Mouse (Mus musculus): ENCODE data around the gene Nol9. TPM values are rescaled to one million over a fixed set of nuclear protein-coding genes. Genes with fewer than 3 reads are reported as not detected.

Gene Nol9
- polyA plus RNA-seq, 1 experiment from 2014 or later: 18.1 TPM

GRCm38 (mm10) chr4:152083611-152084220 is 44.6 kb downstream of the Nol9 start:
- Histone ChIP-seq H3K27ac (replicated peaks) (no peak overlapping the region), H3K36me3 (no peaks in the 10 kb centered on the region), H3K4me3 (no peak overlapping the region), H3K9ac (no peak overlapping the region), H3K9me3 (0 out of 2 replicates have a peak, but pooled peaks cover 3% of the 10 kb centered on the region), H3K27me3 (replicated peaks) (peaks cover 14% of the 10 kb centered on the region; the same call in 1 of the 2 replicates), H3K4me2 (no peak overlapping the region), H3K4me1 (peaks cover 18% of the 10 kb centered on the region)
- WGBS: 67% methylated on average over 7 of the region's 7 CpGs
- ATAC-seq (ENCODE audit: extremely low read depth, insufficient number of reproducible peaks, low FRiP score, low TSS enrichment): no peak

- no peak overlapping the region for H3K9ac ChIP-seq
- H3K9me3 ChIP-seq: 0 out of 2 replicates have a peak, but pooled peaks cover 3% of the 10 kb centered on the region
- peaks cover 14% of the 10 kb centered on the region; the same call in 1 of the 2 replicates for H3K27me3 ChIP-seq (replicated peaks)
- no peak overlapping the region for H3K27ac ChIP-seq (replicated peaks)
- ATAC-seq (ENCODE audit: extremely low read depth, insufficient number of reproducible peaks, low FRiP score, low TSS enrichment): no peak
- no peak overlapping the region for H3K4me3 ChIP-seq
- H3K4me1 ChIP-seq: peaks cover 24% of the 10 kb centered on the region
- 75% methylated on average over 7 of the region's 7 CpGs for WGBS
- H3K36me3 ChIP-seq: peaks cover under 1% of the 10 kb centered on the region; the same call in 1 of the 2 replicates
- no peak overlapping the region for H3K4me2 ChIP-seq
Measured at GRCm38 (mm10) chr4:152084616-152085015, 45.5 kb downstream of the Nol9 start.

DNA sequence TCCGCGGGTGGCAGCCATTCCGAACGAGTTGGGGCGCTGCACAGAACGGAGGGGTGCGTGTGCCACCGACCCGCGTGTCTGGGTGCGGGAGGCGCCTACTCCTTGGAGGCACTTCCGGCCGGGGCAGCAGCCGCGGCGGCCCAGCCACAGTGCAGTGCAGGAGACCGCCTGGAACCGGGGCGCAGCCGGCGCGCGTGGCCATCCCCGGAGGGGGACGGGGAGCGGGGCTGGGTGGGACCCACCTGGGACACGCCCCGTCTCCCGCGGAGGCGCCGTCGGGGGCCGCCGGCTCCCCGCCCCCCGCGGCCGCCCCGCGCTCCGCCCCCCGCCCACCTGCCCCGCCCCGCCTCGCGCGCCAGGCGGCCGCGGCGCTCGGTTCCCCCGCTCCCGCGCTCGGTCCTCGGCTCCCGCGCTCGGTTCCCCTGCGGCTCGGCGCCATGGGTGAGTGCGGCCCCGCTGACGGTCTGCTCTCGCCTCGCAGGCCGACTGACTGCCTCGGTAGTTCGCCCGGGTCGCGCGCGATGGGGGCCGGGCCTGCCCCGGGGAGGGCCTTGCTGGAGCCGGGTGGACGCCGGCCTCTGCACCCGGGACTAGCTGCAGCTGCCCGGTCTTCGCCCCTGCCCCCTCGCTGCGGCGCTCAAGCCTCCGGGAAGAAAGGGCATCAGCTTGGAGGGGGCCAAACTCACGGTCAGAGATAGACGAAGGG is 47.5 kb downstream of the Nol9 start:
- H3K9me3 ChIP-seq: 0 out of 2 replicates have a peak, but pooled peaks cover 3% of the 10 kb centered on the region
- H3K4me3 ChIP-seq: peak overlapping the region; percentile 87
- H3K36me3 ChIP-seq: peaks cover 3% of the 10 kb centered on the region; the same call in 1 of the 2 replicates
- under 1% methylated on average over 48 of the region's 92 CpGs for WGBS
- peaks cover 32% of the 10 kb centered on the region for H3K4me1 ChIP-seq
- H3K4me2 ChIP-seq: peak overlapping the region; percentile 91
- peak overlapping the region; percentile 61; the same call in 1 of the 2 replicates for H3K27ac ChIP-seq (replicated peaks)
- peaks cover 14% of the 10 kb centered on the region; the same call in 1 of the 2 replicates for H3K27me3 ChIP-seq (replicated peaks)
- peak overlapping the region; percentile 92 for H3K9ac ChIP-seq
- peak; percentile 79 for ATAC-seq (ENCODE audit: extremely low read depth, insufficient number of reproducible peaks, low FRiP score, low TSS enrichment)

- Histone ChIP-seq H3K27ac (replicated peaks) (peak overlapping the region; percentile 61; the same call in 1 of the 2 replicates), H3K4me3 (peak overlapping the region; percentile 87), H3K36me3 (peaks cover 3% of the 10 kb centered on the region; the same call in 1 of the 2 replicates), H3K27me3 (replicated peaks) (peaks cover 14% of the 10 kb centered on the region; the same call in 1 of the 2 replicates), H3K4me1 (peaks cover 36% of the 10 kb centered on the region), H3K9ac (peak overlapping the region; percentile 92), H3K4me2 (peak overlapping the region; percentile 91), H3K9me3 (0 out of 2 replicates have a peak, but pooled peaks cover 3% of the 10 kb centered on the region)
- no peak for ATAC-seq (ENCODE audit: extremely low read depth, insufficient number of reproducible peaks, low FRiP score, low TSS enrichment)
- WGBS: 7% methylated on average over 12 of the region's 12 CpGs
Measured at GRCm38 (mm10) chr4:152087211-152088081, 48.3 kb downstream of the Nol9 start.

GRCm38 (mm10) chr4:152088133-152088532 is 49.0 kb downstream of the Nol9 start:
- Histone ChIP-seq H3K9ac (peak overlapping the region; percentile 92), H3K4me1 (peaks cover 43% of the 10 kb centered on the region), H3K4me2 (peak overlapping the region; percentile 91), H3K36me3 (peaks cover 3% of the 10 kb centered on the region; the same call in 1 of the 2 replicates), H3K27ac (replicated peaks) (no peak overlapping the region), H3K9me3 (0 out of 2 replicates have a peak, but pooled peaks cover 3% of the 10 kb centered on the region), H3K4me3 (peak overlapping the region; percentile 87; the same call in 1 of the 2 replicates), H3K27me3 (replicated peaks) (peaks cover 14% of the 10 kb centered on the region; the same call in 1 of the 2 replicates)
- ATAC-seq (ENCODE audit: extremely low read depth, insufficient number of reproducible peaks, low FRiP score, low TSS enrichment): no peak
- 48% methylated on average over 4 of the region's 4 CpGs for WGBS

GRCm38 (mm10) chr4:152088556-152089120 is 49.5 kb downstream of the Nol9 start:
- peaks cover 3% of the 10 kb centered on the region; the same call in 1 of the 2 replicates for H3K36me3 ChIP-seq
- peaks cover 46% of the 10 kb centered on the region for H3K4me1 ChIP-seq
- WGBS: 54% methylated on average over 8 of the region's 8 CpGs
- H3K27me3 ChIP-seq (replicated peaks): peaks cover 14% of the 10 kb centered on the region; the same call in 1 of the 2 replicates
- 0 out of 2 replicates have a peak, but pooled peaks cover 3% of the 10 kb centered on the region for H3K9me3 ChIP-seq
- H3K9ac ChIP-seq: peak overlapping the region; percentile 92
- H3K4me3 ChIP-seq: peak overlapping the region; percentile 87; the same call in 1 of the 2 replicates
- H3K4me2 ChIP-seq: peak overlapping the region; percentile 91
- ATAC-seq (ENCODE audit: extremely low read depth, insufficient number of reproducible peaks, low FRiP score, low TSS enrichment): no peak
- H3K27ac ChIP-seq (replicated peaks): no peak overlapping the region

DNA sequence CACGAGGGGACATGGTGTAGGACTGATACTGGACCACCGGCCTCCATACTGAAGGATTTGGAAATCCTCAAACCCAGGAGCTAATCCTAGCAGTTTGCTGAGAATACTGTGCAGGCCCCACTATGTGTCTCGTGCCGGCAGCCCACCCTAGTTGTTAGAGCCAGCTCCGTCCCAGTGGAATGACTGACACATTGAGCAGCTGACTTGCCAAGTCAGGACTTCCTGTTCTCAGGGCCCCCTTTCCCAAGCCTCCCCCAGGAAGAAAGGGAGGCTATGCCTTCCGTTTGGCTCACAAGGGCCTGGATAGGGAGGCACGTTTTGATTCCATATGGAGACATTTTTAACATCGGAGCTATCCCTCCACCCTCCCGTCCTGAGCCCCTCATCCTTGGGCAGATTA is 51.1 kb downstream of the Nol9 start:
- H3K9ac ChIP-seq: 0 out of 2 replicates have a peak overlapping the region, but pooled peaks have one; percentile 10
- WGBS: 64% methylated on average over 9 of the region's 9 CpGs

GRCm38 (mm10) chr4:152092751-152093293 is 53.7 kb downstream of the Nol9 start:
- no peak for ATAC-seq (ENCODE audit: extremely low read depth, insufficient number of reproducible peaks, low FRiP score, low TSS enrichment)

More for the DNA sequence above, 51.1 kb downstream of the Nol9 start:
- H3K9me3 ChIP-seq: 0 out of 2 replicates have a peak, but pooled peaks cover 3% of the 10 kb centered on the region
- H3K4me3 ChIP-seq: no peak overlapping the region
- no peak for ATAC-seq (ENCODE audit: extremely low read depth, insufficient number of reproducible peaks, low FRiP score, low TSS enrichment)
- H3K4me1 ChIP-seq: peaks cover 50% of the 10 kb centered on the region
- no peak overlapping the region for H3K27ac ChIP-seq (replicated peaks)
- H3K4me2 ChIP-seq: no peak overlapping the region
- H3K36me3 ChIP-seq: peaks cover 3% of the 10 kb centered on the region; the same call in 1 of the 2 replicates
- peaks cover 7% of the 10 kb centered on the region; the same call in 1 of the 2 replicates for H3K27me3 ChIP-seq (replicated peaks)

GRCm38 (mm10) chr4:152094233-152094632 is 55.1 kb downstream of the Nol9 start:
- H3K27me3 ChIP-seq (replicated peaks): no peaks in the 10 kb centered on the region; the same call in 1 of the 2 replicates
- no peak overlapping the region for H3K27ac ChIP-seq (replicated peaks)
- no peaks in the 10 kb centered on the region for H3K9me3 ChIP-seq
- H3K9ac ChIP-seq: no peak overlapping the region
- H3K36me3 ChIP-seq: peaks cover 3% of the 10 kb centered on the region; the same call in 1 of the 2 replicates
- H3K4me1 ChIP-seq: peaks cover 61% of the 10 kb centered on the region
- no peak overlapping the region for H3K4me2 ChIP-seq
- ATAC-seq (ENCODE audit: extremely low read depth, insufficient number of reproducible peaks, low FRiP score, low TSS enrichment): no peak
- 74% methylated on average over 12 of the region's 12 CpGs for WGBS
- H3K4me3 ChIP-seq: no peak overlapping the region

More at GRCm38 (mm10) chr4:152092751-152093293, 53.7 kb downstream of the Nol9 start:
- H3K4me1 ChIP-seq: peaks cover 60% of the 10 kb centered on the region
- no peak overlapping the region for H3K4me3 ChIP-seq
- no peak overlapping the region for H3K4me2 ChIP-seq
- whole genome bisulfite sequencing: 50% methylated on average over 8 of the region's 8 CpGs
- H3K9me3 ChIP-seq: no peaks in the 10 kb centered on the region
- H3K27me3 ChIP-seq (replicated peaks): no peaks in the 10 kb centered on the region; the same call in 1 of the 2 replicates
- peak overlapping the region; percentile 44 for H3K9ac ChIP-seq
- H3K27ac ChIP-seq (replicated peaks): peak overlapping the region; percentile 39; the same call in 1 of the 2 replicates
- peaks cover 3% of the 10 kb centered on the region; the same call in 1 of the 2 replicates for H3K36me3 ChIP-seq
